Mouse (Mus musculus) B cell, adult 2 months (primary cell): ENCODE measurements around the gene Tm4sf1.

ENCODE experiments used
- DNase-seq, 2 experiments: peaks; one replicate each; pipeline ENCODE4 v3.0.0; 2022

Tm4sf1 gene

GRCm38 (mm10) chr3:57287438-57287837 is 14.3 kb downstream of the Tm4sf1 start:
- DNase-seq = no peak

- no peak for DNase-seq
Measured at GRCm38 (mm10) chr3:57278225-57278624, 23.6 kb downstream of the Tm4sf1 start.

- no peak for DNase-seq
Measured at GRCm38 (mm10) chr3:57277453-57277852, 24.3 kb downstream of the Tm4sf1 start.

- no peak for DNase-seq
Measured at GRCm38 (mm10) chr3:57276821-57277220, 25.0 kb downstream of the Tm4sf1 start.

GRCm38 (mm10) chr3:57268994-57269393 is 32.8 kb downstream of the Tm4sf1 start:
- DNase-seq = no peak

GRCm38 (mm10) chr3:57267559-57268173 is 34.1 kb downstream of the Tm4sf1 start:
- DNase-seq = no peak

- no peak for DNase-seq
Measured at GRCm38 (mm10) chr3:57253041-57253440, 48.7 kb downstream of the Tm4sf1 start.

- no peak for DNase-seq
Measured at GRCm38 (mm10) chr3:57252551-57252950, 49.2 kb downstream of the Tm4sf1 start.

GRCm38 (mm10) chr3:57245242-57245641 is 56.5 kb downstream of the Tm4sf1 start:
- no peak for DNase-seq
